Mouse (Mus musculus) sigmoid colon, adult 10 weeks (tissue): ENCODE measurements around the gene Hist1h4k. TPM values are rescaled to one million over a fixed set of nuclear protein-coding genes. Genes with fewer than 3 reads are reported as not detected.

Experiments used
- polyA plus RNA-seq: library from polyadenylated mRNA; stranded (reverse); fragments of 350-450 nt; fragmentation: Illumina TruSeq; extraction: RNeasy Lipid Tissue Mini Kit (QIAGEN cat#74804); gene quantifications from one replicate; pipeline ENCODE4 v1.2.3, GENCODE M21; 2014; ENCODE audit warnings: low read depth, low replicate concordance

Gene Hist1h4k
- not detected for polyA plus RNA-seq

DNA sequence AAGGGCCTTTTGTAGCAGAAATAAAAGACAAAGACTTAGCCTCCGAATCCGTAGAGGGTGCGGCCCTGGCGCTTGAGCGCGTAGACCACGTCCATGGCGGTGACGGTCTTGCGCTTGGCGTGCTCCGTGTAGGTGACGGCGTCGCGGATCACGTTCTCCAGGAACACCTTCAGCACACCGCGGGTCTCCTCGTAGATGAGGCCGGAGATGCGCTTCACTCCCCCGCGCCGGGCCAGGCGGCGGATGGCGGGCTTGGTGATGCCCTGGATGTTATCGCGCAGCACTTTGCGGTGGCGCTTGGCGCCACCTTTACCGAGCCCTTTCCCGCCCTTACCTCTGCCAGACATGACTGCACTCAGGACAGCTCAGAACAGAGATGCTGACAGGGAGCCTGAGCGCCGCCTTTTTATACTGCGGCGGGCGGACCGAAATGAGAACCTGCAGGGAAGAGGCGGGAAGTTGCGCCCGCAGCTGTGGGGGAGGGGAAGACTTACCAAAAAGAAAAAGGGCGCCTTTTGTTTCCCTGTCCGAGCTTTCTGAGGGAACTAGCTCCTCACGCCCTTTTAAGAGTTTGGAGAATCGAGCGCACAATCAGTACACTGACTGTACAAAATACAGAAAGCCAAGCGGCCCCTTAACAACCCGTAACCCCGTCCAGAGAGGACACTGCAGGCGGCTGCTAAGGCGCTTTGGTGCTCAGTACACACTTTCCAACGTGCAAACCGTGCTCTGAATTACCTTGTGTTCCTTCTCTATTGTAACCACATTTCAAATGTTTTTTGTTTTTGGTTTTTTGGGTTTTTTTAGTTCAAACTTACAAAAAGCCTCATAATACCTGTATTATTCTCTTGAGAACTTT is at the start of gene Hist1h4k:
Hist1h4k (minus strand) TSS at position 347 of the 859 bp plus-strand sequence.

DNA sequence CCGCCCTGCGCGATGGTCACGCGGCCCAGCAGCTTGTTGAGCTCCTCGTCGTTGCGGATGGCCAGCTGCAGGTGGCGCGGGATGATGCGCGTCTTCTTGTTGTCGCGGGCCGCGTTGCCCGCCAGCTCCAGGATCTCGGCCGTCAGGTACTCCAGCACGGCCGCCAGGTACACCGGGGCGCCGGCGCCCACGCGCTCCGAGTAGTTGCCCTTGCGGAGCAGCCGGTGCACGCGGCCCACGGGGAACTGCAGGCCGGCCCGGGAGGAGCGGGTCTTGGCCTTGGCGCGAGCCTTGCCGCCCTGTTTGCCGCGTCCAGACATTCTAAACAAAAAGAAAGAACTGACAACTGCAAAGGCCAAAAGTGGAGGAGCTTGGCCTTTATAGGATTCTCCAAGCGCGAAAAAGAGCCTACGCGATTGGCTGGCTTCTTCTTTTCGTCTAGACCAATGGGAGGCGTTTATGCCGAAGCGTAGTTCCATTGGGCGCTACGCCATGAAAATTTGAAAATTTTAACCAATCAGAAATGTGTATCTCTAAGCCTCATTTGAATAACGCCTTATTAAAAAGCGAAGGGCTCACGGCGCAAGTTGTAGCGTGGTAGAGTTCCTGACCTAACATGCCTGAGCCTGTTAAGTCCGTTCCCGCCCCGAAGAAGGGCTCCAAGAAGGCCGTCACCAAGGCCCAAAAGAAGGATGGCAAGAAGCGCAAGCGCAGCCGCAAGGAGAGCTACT is 36.8 kb upstream of the Hist1h4k start, which contains the start of the genes Hist1h2an and Hist1h2bp:
Hist1h2an (minus strand) TSS at position 320 of the 731 bp plus-strand sequence.
Hist1h2bp (plus strand) TSS at position 563 of the 731 bp plus-strand sequence.

DNA sequence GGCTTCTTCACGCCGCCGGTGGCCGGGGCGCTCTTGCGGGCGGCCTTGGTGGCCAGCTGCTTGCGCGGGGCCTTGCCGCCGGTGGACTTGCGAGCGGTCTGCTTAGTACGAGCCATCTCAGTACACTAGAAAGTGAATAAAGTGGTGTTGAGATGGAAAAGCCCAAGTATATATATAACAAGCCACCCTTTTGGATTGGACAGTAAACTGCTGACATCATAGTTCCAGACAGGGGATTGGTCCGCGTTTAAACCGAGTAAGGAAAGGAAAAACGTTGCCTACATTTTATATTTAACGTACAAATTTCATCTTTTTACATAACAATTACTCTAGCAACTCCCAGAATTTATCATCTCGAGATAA is 32.9 kb upstream of the Hist1h4k start, which contains the start of gene Hist1h3i:
Hist1h3i (minus strand) TSS at position 116 of the 363 bp plus-strand sequence.

DNA sequence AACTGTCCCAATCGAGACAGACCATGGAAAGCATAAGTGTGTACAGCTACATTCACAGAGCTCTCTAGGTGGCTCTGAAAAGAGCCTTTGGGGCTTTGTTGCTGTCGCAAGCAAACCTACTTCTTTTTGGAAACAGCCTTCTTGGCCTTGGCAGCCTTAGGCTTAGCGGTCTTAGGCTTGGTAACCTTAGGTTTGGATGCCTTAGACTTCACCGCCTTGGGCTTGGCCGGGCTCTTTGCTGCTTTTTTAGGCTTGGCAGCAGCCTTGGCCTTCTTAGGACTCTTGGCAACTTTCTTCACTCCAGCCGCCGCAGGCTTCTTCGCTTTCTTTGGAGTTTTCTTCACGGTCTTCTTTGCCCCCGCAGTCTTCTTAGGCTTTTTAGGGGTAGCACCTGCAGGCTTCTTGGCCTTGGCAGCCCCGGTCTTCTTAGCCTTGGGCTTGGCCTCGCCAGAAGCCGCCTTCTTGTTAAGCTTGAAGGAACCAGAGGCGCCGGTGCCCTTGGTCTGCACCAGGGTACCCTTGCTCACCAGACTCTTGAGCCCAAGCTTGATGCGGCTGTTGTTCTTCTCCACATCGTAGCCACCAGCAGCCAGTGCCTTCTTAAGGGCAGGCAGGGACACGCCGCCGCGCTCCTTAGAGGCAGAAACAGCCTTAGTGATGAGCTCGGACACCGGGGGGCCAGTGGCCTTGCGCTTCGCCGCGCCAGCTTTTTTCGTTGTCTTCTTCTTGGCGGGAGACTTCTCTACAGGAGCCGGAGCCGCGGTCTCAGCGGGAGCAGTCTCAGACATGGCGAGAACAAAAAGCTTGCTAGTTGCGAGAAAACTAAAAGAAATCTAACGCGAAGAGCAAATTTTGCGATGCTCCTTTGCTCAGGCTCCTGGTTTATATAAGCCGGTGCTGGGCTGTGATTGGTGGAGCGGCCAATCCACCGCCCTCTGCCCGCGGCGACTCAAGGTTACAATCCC is 29.7 kb upstream of the Hist1h4k start, which contains the start of gene Hist1h1b:
Hist1h1b (minus strand) TSS at position 859 of the 965 bp plus-strand sequence.

DNA sequence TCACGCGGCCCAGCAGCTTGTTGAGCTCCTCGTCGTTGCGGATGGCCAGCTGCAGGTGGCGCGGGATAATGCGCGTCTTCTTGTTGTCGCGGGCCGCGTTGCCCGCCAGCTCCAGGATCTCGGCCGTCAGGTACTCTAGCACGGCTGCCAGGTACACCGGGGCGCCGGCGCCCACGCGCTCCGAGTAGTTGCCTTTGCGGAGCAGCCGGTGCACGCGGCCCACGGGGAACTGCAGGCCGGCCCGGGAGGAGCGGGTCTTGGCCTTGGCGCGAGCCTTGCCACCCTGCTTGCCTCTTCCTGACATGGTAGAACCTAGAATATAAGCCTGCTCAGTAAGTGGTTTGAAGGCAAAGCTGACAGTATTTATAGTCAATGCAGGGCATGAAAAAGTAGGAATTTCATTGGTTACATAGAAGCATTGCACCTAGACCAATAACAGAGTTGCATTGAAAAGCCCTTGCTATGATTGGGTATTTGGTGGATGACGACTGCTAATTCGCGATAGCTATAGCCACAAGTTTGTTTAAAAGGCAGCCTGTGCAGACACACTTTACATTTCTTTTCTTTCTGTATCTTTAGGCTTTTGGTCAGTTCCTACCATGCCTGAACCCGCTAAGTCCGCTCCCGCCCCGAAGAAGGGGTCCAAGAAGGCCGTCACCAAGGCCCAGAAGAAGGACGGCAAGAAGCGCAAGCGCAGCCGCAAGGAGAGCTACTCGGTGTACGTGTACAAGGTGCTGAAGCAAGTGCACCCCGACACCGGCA is 3.4 kb upstream of the Hist1h4k start, which contains the start of the genes Hist1h2ak and Hist1h2bn:
Hist1h2ak (minus strand) TSS at position 304 of the 762 bp plus-strand sequence.
Hist1h2bn (plus strand) TSS at position 600 of the 762 bp plus-strand sequence.

DNA sequence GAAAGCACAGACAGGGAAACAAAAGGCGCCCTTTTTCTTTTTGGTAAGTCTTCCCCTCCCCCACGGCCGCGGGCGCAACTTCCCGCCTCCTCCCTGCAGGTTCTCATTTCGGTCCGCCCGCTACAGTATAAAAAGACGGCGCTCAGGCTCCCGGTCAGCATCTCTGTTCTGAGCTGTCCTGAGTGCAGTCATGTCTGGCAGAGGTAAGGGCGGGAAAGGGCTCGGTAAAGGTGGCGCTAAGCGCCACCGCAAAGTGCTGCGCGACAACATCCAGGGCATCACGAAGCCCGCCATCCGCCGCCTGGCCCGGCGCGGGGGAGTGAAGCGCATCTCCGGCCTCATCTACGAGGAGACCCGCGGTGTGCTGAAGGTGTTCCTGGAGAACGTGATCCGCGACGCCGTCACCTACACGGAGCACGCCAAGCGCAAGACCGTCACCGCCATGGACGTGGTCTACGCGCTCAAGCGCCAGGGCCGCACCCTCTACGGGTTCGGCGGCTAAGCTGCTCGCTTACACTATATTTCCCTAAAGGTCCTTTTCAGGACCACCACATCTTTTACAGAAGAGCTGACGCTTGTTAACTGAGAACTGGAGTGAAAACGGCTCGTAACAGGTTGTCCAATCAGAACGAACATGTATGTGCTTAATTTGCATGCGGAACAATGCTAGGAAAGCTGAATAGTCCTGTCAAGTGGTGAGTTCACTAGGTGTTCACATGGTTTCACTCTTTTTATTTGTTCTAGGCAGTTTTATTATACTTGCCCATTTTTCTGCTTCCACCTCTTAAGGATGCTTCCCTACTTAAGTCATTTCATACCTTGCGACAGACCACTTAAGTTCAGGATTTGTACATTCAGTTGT is 15.2 kb downstream of the Hist1h4k start, which contains the start of gene Hist1h4j:
Hist1h4j (plus strand) TSS at position 159 of the 862 bp plus-strand sequence.

DNA sequence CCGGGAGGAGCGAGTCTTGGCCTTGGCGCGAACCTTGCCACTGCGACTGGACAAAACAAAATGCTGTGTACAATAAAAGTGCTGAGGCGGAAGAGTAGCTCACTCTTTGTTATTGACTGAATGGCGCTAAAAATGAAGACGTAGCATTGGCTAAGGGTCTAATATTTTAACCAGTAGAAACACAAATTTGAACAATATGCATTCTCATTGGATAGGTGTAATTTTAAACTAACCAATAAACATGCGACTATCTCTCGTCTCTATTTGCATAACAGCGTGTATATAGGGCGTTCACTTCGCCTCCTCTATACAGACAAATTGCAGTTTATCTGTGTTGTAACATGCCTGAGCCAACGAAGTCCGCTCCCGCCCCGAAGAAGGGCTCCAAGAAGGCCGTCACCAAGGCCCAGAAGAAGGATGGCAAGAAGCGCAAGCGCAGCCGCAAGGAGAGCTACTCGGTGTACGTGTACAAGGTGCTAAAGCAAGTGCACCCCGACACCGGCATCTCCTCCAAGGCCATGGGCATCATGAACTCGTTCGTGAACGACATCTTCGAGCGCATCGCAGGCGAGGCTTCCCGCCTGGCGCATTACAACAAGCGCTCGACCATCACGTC is 28.4 kb downstream of the Hist1h4k start, which contains the start of gene Hist1h2bm:
Hist1h2bm (plus strand) TSS at position 288 of the 616 bp plus-strand sequence.

DNA sequence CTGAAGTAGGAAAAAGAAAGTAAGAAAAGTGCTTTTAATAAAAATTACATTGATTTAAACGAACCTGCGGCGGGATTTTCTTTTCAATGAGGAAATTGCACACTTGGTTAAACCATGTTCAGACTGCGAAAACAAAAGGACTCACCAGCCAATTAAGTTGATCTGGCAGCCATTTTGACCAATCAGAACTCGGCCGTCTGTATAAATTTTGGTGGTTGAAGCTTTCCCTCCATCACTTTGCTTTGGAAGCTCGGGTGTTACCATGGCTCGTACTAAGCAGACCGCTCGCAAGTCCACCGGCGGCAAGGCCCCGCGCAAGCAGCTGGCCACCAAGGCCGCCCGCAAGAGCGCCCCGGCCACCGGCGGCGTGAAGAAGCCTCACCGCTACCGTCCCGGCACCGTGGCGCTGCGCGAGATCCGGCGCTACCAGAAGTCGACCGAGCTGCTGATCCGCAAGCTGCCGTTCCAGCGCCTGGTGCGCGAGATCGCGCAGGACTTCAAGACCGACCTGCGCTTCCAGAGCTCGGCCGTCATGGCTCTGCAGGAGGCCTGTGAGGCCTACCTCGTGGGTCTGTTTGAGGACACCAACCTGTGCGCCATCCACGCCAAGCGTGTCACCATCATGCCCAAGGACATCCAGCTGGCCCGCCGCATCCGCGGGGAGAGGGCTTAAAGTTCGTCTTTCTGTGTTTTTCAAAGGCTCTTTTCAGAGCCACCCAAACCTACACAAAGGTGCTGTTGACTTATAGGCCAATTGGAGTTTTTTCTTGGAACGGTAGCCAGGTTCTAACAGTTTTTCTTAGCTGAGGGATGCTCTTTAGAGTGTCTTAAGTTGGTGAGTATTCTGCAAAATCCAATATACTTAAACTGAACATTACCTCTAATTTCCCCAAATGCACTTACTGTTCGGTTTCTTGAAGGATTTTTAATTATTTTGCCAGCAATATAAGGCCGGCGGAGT is 32.6 kb downstream of the Hist1h4k start, which contains the start of gene Hist1h3h:
Hist1h3h (plus strand) TSS at position 263 of the 961 bp plus-strand sequence.

DNA sequence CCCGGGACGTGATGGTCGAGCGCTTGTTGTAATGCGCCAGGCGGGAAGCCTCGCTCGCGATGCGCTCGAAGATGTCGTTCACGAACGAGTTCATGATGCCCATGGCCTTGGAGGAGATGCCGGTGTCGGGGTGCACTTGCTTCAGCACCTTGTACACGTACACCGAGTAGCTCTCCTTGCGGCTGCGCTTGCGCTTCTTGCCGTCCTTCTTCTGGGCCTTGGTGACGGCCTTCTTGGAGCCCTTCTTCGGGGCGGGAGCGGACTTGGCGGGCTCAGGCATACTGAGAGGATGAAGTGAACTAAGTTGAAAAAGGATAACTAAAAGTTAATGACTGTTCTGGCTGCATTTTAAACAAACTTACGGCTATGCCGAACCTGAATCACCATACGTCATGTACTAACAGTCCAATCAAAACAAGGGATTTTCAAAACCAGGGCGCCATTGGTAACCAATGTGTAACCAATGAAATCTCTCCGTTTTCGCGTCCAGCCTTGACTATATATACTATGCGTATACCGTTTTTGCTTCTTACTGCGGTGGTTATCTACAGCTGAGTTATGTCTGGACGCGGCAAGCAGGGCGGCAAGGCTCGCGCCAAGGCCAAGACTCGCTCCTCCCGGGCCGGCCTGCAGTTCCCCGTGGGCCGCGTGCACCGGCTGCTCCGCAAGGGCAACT is 34.3 kb downstream of the Hist1h4k start, which contains the start of the genes Hist1h2bl and Hist1h2ai:
Hist1h2bl (minus strand) TSS at position 280 of the 676 bp plus-strand sequence.
Hist1h2ai (plus strand) TSS at position 559 of the 676 bp plus-strand sequence.

Other genes starting within 250 kb of the Hist1h4k start
- not detected for gene Gm11273, start 249.1 kb downstream of the Hist1h4k start, polyA plus RNA-seq
- 33.2 TPM for gene Zkscan8, start 219.4 kb downstream of the Hist1h4k start, polyA plus RNA-seq
- gene Olfr1366, start 207.7 kb downstream of the Hist1h4k start, polyA plus RNA-seq = not detected
- not detected for gene Olfr1535, start 190.6 kb downstream of the Hist1h4k start, polyA plus RNA-seq
- not detected for gene Olfr1364, start 168.7 kb downstream of the Hist1h4k start, polyA plus RNA-seq
- gene Olfr1362, start 136.5 kb downstream of the Hist1h4k start, polyA plus RNA-seq = not detected
- not detected for gene Olfr11, start 108.0 kb downstream of the Hist1h4k start, polyA plus RNA-seq
- gene Olfr1361, start 87.1 kb downstream of the Hist1h4k start, polyA plus RNA-seq = not detected
- gene Olfr1360, start 73.1 kb downstream of the Hist1h4k start, polyA plus RNA-seq = not detected
- gene Olfr1359, start 52.4 kb downstream of the Hist1h4k start, polyA plus RNA-seq = not detected
- not detected for gene Hist1h2bl, start 34.4 kb downstream of the Hist1h4k start, polyA plus RNA-seq
- gene Hist1h2ai, start 34.1 kb downstream of the Hist1h4k start, polyA plus RNA-seq = not detected
- gene Hist1h3h, start 32.8 kb downstream of the Hist1h4k start, polyA plus RNA-seq = not detected
- not detected for gene Hist1h2bm, start 28.5 kb downstream of the Hist1h4k start, polyA plus RNA-seq
- 4.2 TPM for gene Hist1h4j, start 15.4 kb downstream of the Hist1h4k start, polyA plus RNA-seq
- not detected for gene Hist1h2ak, start 3.3 kb upstream of the Hist1h4k start, polyA plus RNA-seq
- not detected for gene Hist1h2bn, start 3.6 kb upstream of the Hist1h4k start, polyA plus RNA-seq
- not detected for gene Hist1h1b, start 30.1 kb upstream of the Hist1h4k start, polyA plus RNA-seq
- gene Hist1h3i, start 32.9 kb upstream of the Hist1h4k start, polyA plus RNA-seq = not detected
- not detected for gene Hist1h2an, start 36.7 kb upstream of the Hist1h4k start, polyA plus RNA-seq
- not detected for gene Hist1h2bp, start 37.0 kb upstream of the Hist1h4k start, polyA plus RNA-seq
- gene Hist1h2bq, start 59.7 kb upstream of the Hist1h4k start, polyA plus RNA-seq = 1.1 TPM
- not detected for gene Hist1h2ao, start 60.0 kb upstream of the Hist1h4k start, polyA plus RNA-seq
- gene Hist1h4m, start 61.2 kb upstream of the Hist1h4k start, polyA plus RNA-seq = not detected
- gene Hist1h4n, start 81.7 kb upstream of the Hist1h4k start, polyA plus RNA-seq = not detected
- gene Hist1h2ap, start 83.0 kb upstream of the Hist1h4k start, polyA plus RNA-seq = not detected
- gene Hist1h2br, start 83.2 kb upstream of the Hist1h4k start, polyA plus RNA-seq = 5.3 TPM
- 1.9 TPM for gene Zfp184, start 194.6 kb upstream of the Hist1h4k start, polyA plus RNA-seq
- not detected for gene Pom121l2, start 230.7 kb upstream of the Hist1h4k start, polyA plus RNA-seq